18 mouse cellular contexts compared by ENCODE assay signal in the genomic region with DNA sequence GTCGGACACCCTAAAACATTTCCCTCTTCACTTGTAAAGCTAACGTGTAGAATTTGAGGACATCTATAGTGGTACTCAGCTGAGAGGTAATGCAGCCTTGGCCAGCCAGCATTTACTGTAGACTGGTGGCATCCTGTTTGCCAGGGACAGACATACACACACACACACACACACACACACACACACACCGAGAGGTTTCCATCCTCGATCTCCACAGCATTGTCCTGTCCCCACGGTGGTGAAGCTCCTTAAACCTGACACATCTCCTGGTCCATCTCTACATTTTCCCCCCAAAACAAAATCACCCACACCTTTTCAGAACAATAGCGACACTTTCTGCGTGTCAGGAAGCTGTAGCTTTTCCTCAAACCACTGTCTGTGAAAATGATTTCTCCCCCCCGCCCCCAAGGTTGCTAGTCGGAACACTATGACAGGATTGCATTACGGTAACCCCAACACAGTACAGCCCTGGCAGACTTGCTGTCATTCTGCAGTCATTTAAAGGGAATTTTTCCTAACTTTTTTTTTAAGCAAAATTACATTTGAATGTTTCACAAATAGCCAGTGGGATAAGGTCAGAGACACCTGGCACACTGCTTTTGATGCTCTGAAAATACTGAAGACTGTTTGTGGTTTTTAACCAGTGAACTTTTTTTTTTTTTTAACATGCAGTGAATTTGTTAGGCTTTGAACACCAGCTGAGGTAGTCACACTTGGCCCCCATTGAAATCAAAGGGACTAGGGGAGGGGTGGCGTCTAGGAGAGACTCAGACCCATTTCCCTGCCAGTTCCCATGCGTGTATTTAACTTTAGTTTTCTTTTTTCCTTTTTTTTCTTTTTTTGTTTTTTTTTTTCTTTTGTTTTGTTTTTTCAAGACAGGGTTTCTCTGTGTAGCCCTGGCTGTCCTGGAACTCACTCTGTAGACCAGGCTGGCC.
DNase-seq lines count a peak whose midpoint lies in the region; ATAC-seq and TF ChIP-seq lines count a peak whose summit lies in the region.
"Had no signal": no experiment of that assay in that cellular context is flagged by ENCODE, and none has a peak within 500 bp of the region (broad histone marks: within the 10 kb centered on the region; RNA-seq: fewer than 3 reads in every experiment).

No protein-coding gene starts in this region.

- H3K27ac ChIP-seq in heart, postnatal 0 days (ENCODE audit: low read depth), result 0 out of 2 replicates have a peak overlapping the region, but pooled peaks have one; percentile 14
- no peak overlapping the region for H3K27ac ChIP-seq in heart, embryonic 10.5 days
- H3K27ac ChIP-seq in hindbrain, embryonic 13.5 days, result no peak overlapping the region
- H3K27ac ChIP-seq: forebrain, embryonic 10.5 days; forebrain, embryonic 15.5 days had no signal

- TF ChIP-seq EP300 in heart, postnatal 0 days (IDR thresholded peaks at IDR 0.05; ENCODE audit: low read depth), result no peak

- H3K36me3 ChIP-seq in heart, postnatal 0 days (replicated peaks; ENCODE audit: control insufficient read depth, insufficient read depth, low read length), result peaks cover 41% of the 10 kb centered on the region
- peaks cover 37% of the 10 kb centered on the region for H3K36me3 ChIP-seq in heart, embryonic 10.5 days
- no peaks in the 10 kb centered on the region for H3K36me3 ChIP-seq in hindbrain, embryonic 13.5 days
- H3K36me3 ChIP-seq: embryonic facial prominence, embryonic 15.5 days; forebrain, embryonic 10.5 days; forebrain, embryonic 15.5 days had no signal

- WGBS in heart, postnatal 0 days, result 78% methylated on average over 12 of the region's 12 CpGs
- 87% methylated on average over 12 of the region's 12 CpGs for WGBS in heart, embryonic 10.5 days
- WGBS in hindbrain, embryonic 13.5 days, result 92% methylated on average over 12 of the region's 12 CpGs

- no peak for TF ChIP-seq CTCF in heart, postnatal 0 days (IDR thresholded peaks at IDR 0.05; ENCODE audit: low read depth)

- no peak overlapping the region for H3K9ac ChIP-seq in heart, postnatal 0 days (replicated peaks; ENCODE audit: low read depth, low read length)
- no peak overlapping the region for H3K9ac ChIP-seq in hindbrain, embryonic 13.5 days
- H3K9ac ChIP-seq: embryonic facial prominence, embryonic 15.5 days; forebrain, embryonic 15.5 days had no signal

- no peaks in the 10 kb centered on the region for H3K9me3 ChIP-seq in heart, postnatal 0 days (replicated peaks; ENCODE audit: control insufficient read depth, low read length)
- H3K9me3 ChIP-seq in heart, embryonic 10.5 days, result no peaks in the 10 kb centered on the region
- H3K9me3 ChIP-seq in hindbrain, embryonic 13.5 days, result no peaks in the 10 kb centered on the region
- H3K9me3 ChIP-seq: embryonic facial prominence, embryonic 15.5 days; forebrain, embryonic 10.5 days; forebrain, embryonic 15.5 days had no signal

- no peak overlapping the region for H3K4me2 ChIP-seq in heart, postnatal 0 days (ENCODE audit: low read depth, low read length)
- H3K4me2 ChIP-seq in hindbrain, embryonic 13.5 days, result no peak overlapping the region
- H3K4me2 ChIP-seq: embryonic facial prominence, embryonic 15.5 days; forebrain, embryonic 15.5 days had no signal

- no peaks in the 10 kb centered on the region for H3K27me3 ChIP-seq in heart, postnatal 0 days (ENCODE audit: control insufficient read depth, insufficient read depth, low read length)
- no peaks in the 10 kb centered on the region for H3K27me3 ChIP-seq in heart, embryonic 10.5 days (ENCODE audit: insufficient read depth, poor library complexity, severe bottlenecking)
- no peaks in the 10 kb centered on the region for H3K27me3 ChIP-seq in hindbrain, embryonic 13.5 days
- H3K27me3 ChIP-seq: embryonic facial prominence, embryonic 15.5 days; forebrain, embryonic 15.5 days had no signal

- ATAC-seq in heart, postnatal 0 days (ENCODE audit: insufficient read depth, low read depth), result no peak
- ATAC-seq in hindbrain, embryonic 13.5 days (ENCODE audit: low FRiP score), result no peak
- ATAC-seq: forebrain, embryonic 15.5 days; hindbrain, embryonic 16.5 days had no signal

- DNase-seq in heart, postnatal 0 days (ENCODE audit: low spot score), result no peak
- DNase-seq in heart, embryonic 10.5 days (ENCODE audit: low spot score), result no peak
- DNase-seq in naive thymus-derived CD4-positive, alpha-beta T cell, adult 2 months (ENCODE audit: low read depth), result peak; percentile 50
- DNase-seq in thymus, postnatal 10 days (ENCODE audit: low spot score in 2 of 2), result peak; percentile 67 to 79
- DNase-seq in thymus, postnatal 4 days, result peak; percentile 61
- DNase-seq in kidney, adult 9 months, result no peak
- DNase-seq: adrenal gland, postnatal 14 days; cerebellum, adult 18-20 months; cerebellum, adult 9-11 months; cerebellum, postnatal 36 days; heart, postnatal 36 days; kidney, adult 18-20 months had no signal

- H3K4me3 ChIP-seq in heart, postnatal 0 days (ENCODE audit: low read depth, low read length), result no peak overlapping the region
- H3K4me3 ChIP-seq in heart, embryonic 10.5 days, result no peak overlapping the region
- no peak overlapping the region for H3K4me3 ChIP-seq in hindbrain, embryonic 13.5 days
- H3K4me3 ChIP-seq: embryonic facial prominence, embryonic 15.5 days; erythroblast, embryonic 14.5 days; forebrain, embryonic 10.5 days; forebrain, embryonic 15.5 days had no signal

- H3K4me1 ChIP-seq in heart, postnatal 0 days (ENCODE audit: control insufficient read depth, insufficient read depth), result no peaks in the 10 kb centered on the region
- 0 out of 2 replicates have a peak, but pooled peaks cover 4% of the 10 kb centered on the region for H3K4me1 ChIP-seq in heart, embryonic 10.5 days
- H3K4me1 ChIP-seq in hindbrain, embryonic 13.5 days (replicated peaks), result peaks cover 5% of the 10 kb centered on the region; the same call in 1 of the 2 replicates

Comparison
In these comparisons a context has a peak if more than half of its experiments do, and no peak if none do; other contexts are left out.
1. DNase-seq: peak in naive thymus-derived CD4-positive, alpha-beta T cell, adult 2 months (single experiment), thymus, postnatal 10 days (2 of 2) and thymus, postnatal 4 days (single experiment); none in heart, postnatal 0 days (single experiment), heart, embryonic 10.5 days (single experiment) and kidney, adult 9 months (single experiment).